Mouse (Mus musculus): ENCODE measurements around the gene Cadps.

Cadps gene

DNA sequence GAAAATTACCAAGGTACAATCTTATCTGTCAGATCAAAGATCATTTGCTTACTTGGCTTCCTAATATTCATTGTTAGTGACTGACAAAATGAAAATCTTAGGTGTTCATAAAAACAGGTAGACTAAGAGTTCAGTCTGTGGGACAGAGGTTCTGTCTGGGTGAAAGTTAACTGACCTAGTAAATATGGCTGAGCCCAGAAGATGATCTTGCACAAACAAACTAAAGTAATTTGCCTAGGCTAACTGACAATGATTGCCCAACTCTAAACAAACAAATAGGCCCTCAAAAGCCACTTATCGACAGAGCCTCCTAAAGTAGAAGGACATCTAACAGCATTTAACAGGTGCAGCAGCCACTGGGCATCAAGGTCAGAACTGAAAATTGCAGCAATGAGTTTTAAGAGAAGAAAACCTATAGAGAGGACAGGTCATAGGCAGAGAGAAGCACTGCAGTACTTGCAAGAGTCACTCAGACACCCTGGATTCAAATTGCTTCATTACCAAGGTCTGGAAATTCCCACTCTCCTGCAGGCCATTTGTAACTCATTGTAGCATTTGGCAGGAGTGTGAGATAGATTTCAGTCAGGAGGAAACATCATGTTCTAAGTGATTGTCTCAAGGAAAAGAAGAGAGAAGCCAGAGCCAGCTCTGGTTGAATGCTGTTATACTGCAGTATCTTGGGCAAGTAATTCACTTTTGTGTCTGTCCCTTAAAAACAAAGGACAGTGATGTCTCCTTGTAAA, 100.3 kb downstream of the Cadps start:
- CTCF ChIA-PET: no interaction called here

GRCm38 (mm10) chr14:12718766-12719165, 104.1 kb downstream of the Cadps start:
- CTCF ChIA-PET: no interaction called here

GRCm38 (mm10) chr14:12715906-12716659, 106.8 kb downstream of the Cadps start:
- CTCF ChIA-PET: no interaction called here

- CTCF ChIA-PET: no interaction called here
Observed at GRCm38 (mm10) chr14:12707395-12707794, 115.5 kb downstream of the Cadps start.

DNA sequence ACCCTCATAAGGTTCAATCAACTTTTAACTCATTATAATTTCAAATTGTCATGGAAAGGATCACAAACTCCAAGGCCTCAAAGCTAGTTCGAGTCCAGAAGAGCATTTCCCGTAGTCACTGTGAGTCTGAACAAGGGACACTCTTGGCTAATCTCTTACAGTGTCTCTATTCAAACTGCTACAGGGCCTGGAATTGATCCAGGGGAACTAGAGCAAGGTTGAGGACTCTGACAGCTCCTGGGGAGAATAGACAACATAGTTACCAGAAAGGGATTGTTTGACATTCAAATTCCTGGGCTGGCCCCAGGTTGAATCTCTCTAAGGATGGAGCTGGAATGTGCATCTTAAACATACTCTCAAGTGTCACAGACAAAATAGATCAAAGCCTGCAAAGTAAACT, 118.4 kb downstream of the Cadps start:
- CTCF ChIA-PET: no interaction called here

DNA sequence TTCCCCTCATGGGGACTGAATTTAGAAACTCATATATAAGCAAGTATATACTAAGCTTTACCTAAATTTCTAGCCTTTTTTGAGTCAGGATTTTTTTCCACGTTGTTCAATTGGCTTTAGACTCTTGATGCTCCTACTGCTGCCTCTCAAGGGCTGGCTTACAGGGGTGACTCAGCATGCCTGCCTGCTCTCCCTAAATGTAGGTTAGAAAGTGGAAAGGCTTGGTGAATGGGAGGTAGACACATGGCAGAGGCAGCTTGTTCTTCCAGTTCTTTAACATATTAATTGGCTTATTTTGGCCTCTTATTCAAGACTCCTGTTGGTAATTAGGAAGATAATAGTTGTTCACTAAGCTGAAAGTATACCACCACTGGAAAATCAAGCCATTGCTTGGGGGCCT, 132.7 kb downstream of the Cadps start:
- CTCF ChIA-PET: no interaction called here

DNA sequence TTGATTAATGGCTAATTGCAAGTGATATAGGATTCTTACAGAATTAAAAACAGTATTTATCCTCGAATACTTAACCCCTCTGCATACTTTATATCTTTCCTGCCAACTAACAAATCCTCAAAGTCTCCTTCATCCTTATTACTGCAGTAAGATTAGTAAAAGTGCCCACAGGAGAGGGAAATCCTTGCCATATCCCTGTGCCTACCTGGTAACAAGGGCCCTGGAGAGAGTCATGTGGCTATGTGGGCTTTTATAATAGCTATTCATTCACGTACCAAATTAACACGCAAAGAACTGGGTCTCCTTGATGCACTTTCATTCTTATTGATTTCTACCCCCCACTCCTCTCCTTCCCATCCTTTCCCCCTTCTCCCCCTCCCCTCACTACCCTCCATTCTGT, 137.9 kb downstream of the Cadps start:
- CTCF ChIA-PET: no interaction called here

DNA sequence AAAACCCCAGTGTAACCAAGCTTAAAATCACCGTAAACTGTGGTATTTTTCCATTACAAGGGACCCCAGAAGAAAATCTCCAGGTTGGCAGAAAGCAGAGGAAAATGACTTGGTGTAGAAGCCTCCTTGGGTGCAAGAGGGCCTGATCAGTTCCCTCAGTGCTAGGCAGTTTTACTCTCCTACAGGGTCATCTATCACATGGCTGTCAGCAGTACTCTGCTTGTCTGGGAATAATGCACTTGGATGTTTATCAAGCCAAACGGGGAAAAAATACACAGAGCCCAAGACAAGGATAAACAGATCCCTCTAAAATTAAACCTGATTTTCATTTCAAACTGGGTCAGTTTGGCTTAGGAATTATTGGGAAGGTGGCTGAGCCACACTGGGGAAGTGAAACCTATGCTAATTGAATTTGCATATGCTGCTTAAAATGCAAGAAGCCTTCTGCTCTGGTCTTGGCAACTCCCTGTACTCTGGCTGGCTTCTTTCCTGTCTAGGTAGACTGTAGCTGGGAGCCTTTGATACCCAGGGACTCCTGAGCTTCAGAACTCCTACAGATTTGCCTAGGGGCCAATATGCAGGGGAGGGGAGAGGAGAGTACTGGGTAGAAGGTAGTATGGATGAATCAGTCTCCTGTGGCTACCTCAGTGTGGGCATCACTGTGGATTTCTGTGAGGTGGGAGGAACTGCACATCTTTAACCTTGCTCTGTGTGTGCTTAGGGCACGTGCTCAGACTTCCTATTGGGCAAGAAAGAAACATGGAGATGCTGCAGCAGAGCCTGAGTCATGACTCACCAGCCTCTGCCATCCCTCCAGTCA, 141.8 kb downstream of the Cadps start:
- CTCF ChIA-PET: no interaction called here

DNA sequence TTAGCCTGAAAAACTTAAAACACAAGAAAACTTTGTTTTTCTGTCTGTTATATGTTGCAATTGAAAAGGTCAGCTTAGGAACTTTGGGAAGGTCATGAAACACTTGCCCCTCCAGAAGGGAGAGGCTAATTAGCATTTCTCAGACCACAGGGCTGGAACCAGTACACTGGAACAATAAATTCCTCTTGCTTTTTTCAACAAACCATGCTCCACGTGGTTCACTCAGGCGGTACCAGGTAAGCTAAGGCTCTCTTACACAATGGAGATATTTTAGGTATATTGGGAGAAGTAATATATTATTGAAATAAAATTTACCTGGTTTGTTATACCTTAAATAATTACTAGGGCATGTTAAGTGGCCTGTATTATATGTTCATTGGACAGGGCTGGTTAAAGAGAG, 161.4 kb downstream of the Cadps start:
- CTCF ChIA-PET: no interaction called here

DNA sequence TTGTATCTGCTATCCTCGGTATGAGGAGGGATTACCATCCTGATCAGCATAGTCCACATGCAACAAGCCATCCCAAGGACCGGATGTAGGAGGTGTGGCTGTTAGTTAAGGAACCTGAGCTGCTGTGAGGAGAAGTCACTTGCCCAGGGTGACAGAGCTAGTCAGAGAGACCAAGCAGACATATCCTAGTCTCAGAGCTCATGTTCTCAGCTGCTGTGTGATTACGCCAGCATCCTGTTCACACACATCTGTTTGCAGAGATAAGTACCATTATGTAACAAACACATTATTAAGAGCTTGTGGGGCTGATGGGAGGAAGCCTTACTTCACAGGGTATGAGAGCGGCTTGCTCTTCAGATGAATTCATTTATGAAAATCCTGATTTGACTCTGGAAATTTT, 165.5 kb downstream of the Cadps start:
- CTCF ChIA-PET: no interaction called here

DNA sequence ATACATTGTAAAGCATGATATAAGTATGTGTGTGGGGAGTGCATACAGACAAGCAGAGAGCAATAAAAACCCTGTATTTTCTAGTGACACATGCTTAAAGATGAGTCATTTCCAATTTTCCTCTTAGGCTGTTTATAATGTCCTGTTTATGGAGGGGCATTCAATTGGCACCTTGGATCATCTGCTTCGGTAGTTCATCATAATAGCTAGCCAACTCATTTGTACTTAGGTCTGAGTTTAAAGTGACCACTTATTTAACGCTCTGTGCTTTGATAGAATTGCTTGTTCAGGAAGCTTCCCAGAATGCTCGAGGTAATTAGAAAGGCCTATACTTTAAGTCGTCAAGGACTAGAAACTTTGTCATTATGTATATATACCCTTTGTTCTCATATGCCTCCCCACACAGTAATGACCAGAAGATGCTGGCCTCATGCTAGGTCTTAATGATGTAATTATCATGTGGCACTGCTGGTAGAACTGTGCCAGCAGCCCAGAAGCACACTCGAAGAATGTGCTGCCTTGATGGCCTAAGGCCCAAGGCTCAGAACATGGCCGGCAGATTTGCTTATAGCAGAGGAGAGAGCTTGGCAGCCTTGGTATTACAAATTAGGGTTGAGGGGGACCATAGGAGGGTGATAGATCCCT, 179.9 kb downstream of the Cadps start:
- CTCF ChIA-PET: no interaction called here

GRCm38 (mm10) chr14:12638762-12639161, 184.1 kb downstream of the Cadps start:
- CTCF ChIA-PET: no interaction called here

- CTCF ChIA-PET: no interaction called here
Observed at GRCm38 (mm10) chr14:12637121-12637754, 185.6 kb downstream of the Cadps start.

DNA sequence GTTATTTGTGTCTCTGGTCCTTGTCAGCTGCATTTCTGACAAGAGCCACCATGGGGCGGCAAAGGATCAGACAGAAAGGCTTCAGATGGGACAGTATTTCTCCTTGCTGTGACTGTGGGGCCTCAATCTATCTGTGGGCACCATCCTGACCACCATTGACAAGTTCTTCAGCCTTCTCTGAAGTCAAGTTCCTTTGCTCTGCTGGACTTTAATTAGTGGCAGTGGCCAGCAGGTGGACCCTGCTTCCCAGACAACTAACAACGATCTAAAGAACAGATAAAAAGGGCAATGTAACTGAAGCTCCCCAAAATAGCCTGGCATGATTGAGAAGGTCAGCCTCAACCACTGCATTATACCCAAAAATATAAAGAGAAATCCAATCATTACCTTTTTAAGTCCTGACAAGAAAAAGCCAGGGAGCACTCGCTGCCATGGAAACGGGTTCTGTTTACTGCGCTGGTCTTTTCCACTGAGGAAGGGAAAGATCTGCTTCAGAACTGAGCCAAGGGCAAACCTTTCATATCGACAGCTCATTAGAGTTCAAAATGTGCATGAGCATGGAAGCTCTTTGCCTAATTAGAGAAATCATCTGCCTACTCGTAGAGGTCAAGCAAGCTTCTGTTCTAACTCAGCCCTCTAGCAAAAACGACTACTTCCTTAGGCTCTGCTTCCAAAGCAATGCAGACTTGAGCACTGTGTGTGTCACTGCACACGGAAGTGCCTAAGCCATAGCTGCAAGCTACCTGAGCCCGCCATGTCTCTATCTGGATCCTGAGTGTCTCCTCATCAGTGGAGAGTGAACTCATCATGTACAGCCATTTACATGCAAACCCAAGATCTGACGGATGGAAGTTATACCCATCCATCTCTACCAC, 198.4 kb downstream of the Cadps start:
- CTCF ChIA-PET: no interaction called here

- CTCF ChIA-PET: no interaction called here
Observed at GRCm38 (mm10) chr14:12607025-12607424, 215.9 kb downstream of the Cadps start.

GRCm38 (mm10) chr14:12606202-12606601, 216.7 kb downstream of the Cadps start:
- CTCF ChIA-PET: no interaction called here

DNA sequence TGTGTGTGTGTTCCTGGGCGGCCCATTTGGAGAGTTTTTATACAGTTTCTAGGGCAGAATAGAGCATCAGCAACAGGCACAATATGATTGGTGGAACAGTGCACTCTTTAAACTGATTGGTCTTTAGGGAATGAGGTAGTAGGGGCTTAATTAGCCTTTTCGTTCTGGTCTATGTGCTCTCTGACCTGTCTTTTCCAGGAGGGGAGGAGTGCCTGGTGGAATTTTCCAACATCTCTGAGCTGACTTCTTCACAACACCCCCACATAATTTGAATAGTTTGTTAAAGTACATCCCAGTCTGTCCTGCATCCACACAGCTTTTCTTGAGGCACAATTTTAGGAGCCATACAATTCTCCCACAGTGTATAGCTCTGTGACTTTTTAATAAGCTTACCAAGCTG, 220.8 kb downstream of the Cadps start:
- CTCF ChIA-PET: no interaction called here

GRCm38 (mm10) chr14:12595326-12595725, 227.6 kb downstream of the Cadps start:
- CTCF ChIA-PET: no interaction called here

DNA sequence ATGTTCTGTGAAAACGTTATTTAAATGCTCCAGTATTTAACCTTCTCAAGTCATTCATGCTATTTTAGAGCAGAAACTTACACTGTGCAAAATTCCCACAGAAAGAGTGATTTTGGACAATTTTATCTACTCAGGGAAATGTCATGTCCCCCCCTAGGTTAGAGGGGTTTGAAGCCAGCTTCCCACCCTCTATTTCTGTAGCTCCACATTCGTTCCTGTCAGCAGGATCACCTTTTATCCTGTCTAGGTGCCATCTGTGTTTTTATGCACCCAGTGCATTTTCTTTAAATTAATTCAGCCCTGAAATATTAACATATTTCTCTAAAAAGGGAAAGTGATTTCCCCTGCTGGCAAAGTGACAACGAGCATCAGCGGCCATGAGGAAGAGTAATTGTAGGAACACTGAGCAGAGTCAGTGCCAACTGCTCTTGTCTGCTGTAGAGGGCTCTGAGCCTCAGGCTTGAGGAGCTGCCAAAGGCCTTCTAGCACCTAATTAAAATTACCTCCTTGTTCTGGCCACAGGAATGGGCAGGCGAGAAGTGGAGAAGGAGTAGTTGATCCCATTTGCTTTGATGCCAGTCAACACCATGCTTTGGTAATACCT, 230.3 kb downstream of the Cadps start:
- CTCF ChIA-PET: no interaction called here

DNA sequence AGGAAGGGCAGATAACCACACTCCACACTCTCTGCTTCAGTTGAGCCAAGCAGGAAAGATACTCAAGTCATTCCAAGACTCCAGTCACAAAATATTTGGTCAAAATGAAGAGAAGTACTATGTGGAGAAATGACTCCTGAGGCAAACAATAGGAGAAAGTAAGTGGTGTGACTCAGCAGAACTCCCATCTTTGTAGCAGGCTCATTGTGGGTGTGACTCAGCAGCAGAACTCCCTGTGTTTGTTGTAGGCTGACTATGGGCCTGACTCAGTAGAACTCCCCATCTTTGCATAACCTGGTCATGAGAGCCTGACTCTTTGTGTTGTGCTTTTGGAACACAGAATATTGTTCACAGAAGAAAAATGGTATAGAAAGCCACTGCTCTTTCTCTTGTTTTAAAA, 231.1 kb downstream of the Cadps start:
- CTCF ChIA-PET: interaction anchor here (0.6 kb wide), 1 partner anchor 210 kb away, joined by 5 read pairs; no protein-coding TSS in a partner anchor

All from spleen, embryonic (tissue).